Mouse (Mus musculus): ENCODE data around the gene Gtpbp3. TPM values are rescaled to one million over a fixed set of nuclear protein-coding genes. Genes with fewer than 3 reads are reported as not detected.
A peak's percentile ranks its signal among the peaks of the same experiment; 100 is the strongest.

The Gtpbp3 gene
- total and polyA plus RNA-seq, 3 experiments = 16.6 to 20.5 (median 18.4) TPM

DNA sequence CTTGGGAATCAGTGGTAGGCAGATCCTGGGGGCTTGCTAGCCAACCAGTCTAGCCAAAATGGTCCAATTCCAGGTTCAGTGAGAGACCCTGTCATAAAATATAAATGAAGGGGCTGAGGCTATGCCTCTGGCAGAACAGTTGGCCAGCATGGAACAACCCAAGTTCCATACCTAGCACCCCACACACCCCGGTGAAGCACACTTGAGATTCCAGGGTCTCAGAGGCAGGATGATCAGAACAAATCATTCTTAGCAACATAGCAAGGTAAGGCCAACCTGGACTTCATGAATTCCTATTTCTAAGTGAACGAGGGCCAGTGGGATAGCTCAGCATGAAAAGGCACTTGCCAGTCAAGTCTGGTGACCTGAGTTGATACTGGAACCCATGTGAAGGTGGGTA, 20.7 kb upstream of the Gtpbp3 start:
- no peak for DNase-seq
- H3K79me2 ChIP-seq (replicated peaks; ENCODE audit: control insufficient read depth, insufficient read depth, low read length) = peaks cover 3% of the 10 kb centered on the region; the same call in 1 of the 2 replicates
- H3K36me3 ChIP-seq (ENCODE audit: control insufficient read depth, insufficient read depth, low read length) = no peaks in the 10 kb centered on the region
- peaks cover 15% of the 10 kb centered on the region for H3K4me1 ChIP-seq (ENCODE audit: control insufficient read depth, insufficient read depth, low read length)
- H3K27ac ChIP-seq = no peak overlapping the region
- intact Hi-C loops (cut with DNase I) = no loop called here
- H3K27me3 ChIP-seq (ENCODE audit: control insufficient read depth, insufficient read depth, low read length) = no peaks in the 10 kb centered on the region
- 86% methylated on average over 2 of the region's 2 CpGs for WGBS
- no peak overlapping the region for H3K4me3 ChIP-seq
- TF ChIP-seq EP300 (IDR thresholded peaks at IDR 0.05; ENCODE audit: insufficient read depth, low read depth, low read length) = no peak
- TF ChIP-seq POLR2A (IDR thresholded peaks at IDR 0.05; ENCODE audit: insufficient read depth, low read depth, low read length) = no peak
- TF ChIP-seq CTCF (IDR thresholded peaks at IDR 0.05) = no peak
- H3K9ac ChIP-seq (ENCODE audit: low read depth, low read length) = no peak overlapping the region

DNA sequence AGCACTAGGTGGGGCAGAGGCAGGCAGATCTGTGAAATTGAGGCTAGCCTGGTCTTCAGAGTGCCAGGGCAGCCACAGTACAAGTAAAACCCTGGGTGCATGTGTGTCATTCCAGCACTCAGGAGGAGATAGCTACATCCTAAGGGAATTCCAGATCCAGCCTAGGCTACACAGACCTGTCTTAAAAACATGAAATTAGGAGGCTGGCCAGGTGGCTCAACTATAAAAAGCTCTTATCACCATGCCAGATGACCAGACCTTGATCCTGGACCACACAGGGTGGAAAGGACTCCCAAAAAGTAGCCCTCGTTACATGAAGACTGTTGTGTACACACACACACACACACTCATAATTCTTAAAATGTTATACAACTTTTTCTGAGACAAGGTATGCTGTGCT, 19.9 kb upstream of the Gtpbp3 start:
- peaks cover 3% of the 10 kb centered on the region; the same call in 1 of the 2 replicates for H3K79me2 ChIP-seq (replicated peaks; ENCODE audit: control insufficient read depth, insufficient read depth, low read length)
- TF ChIP-seq EP300 (IDR thresholded peaks at IDR 0.05; ENCODE audit: insufficient read depth, low read depth, low read length) (no peak), POLR2A (IDR thresholded peaks at IDR 0.05; ENCODE audit: insufficient read depth, low read depth, low read length) (no peak), CTCF (IDR thresholded peaks at IDR 0.05) (no peak)
- WGBS = 86% methylated on average over 1 of the region's 1 CpGs
- H3K4me1 ChIP-seq (ENCODE audit: control insufficient read depth, insufficient read depth, low read length) = peaks cover 11% of the 10 kb centered on the region
- intact Hi-C loops (cut with DNase I) = no loop called here
- H3K36me3 ChIP-seq (ENCODE audit: control insufficient read depth, insufficient read depth, low read length) = no peaks in the 10 kb centered on the region
- no peak overlapping the region for H3K27ac ChIP-seq
- no peak overlapping the region for H3K9ac ChIP-seq (ENCODE audit: low read depth, low read length)
- no peak overlapping the region for H3K4me3 ChIP-seq
- H3K27me3 ChIP-seq (ENCODE audit: control insufficient read depth, insufficient read depth, low read length) = no peaks in the 10 kb centered on the region
- no peak for DNase-seq

DNA sequence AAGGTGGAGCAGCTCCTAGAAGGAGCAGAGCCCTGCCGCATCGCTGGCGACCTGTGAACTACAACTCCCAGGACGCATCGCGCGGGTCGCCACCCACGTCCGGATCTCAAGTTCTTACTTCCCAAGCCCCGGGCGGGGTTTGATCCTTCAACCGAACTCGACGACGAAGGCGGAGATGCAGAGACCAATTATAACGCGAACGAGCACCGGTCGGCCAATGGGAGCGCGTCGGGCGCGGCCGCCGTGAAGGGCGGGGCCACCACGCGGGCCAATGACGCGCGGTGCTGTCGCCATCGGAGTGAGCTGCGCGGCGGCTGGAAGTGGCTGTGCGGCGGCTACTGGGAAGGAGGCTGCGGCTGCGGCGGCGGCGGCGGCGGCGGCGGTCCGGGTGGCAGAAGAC, 19.0 kb upstream of the Gtpbp3 start, which contains the start of gene Dda1:
Dda1 (plus strand) TSS at position 284 of the 400 bp plus-strand sequence.
- H3K79me2 ChIP-seq (replicated peaks; ENCODE audit: control insufficient read depth, insufficient read depth, low read length) = peaks cover 3% of the 10 kb centered on the region; the same call in 1 of the 2 replicates
- WGBS = under 1% methylated on average over 43 of the region's 52 CpGs
- peak; percentile 94 to 99 for DNase-seq
- H3K4me1 ChIP-seq (ENCODE audit: control insufficient read depth, insufficient read depth, low read length) = peaks cover 8% of the 10 kb centered on the region
- peak within 1 kb of the TSS; percentile 87 for H3K27ac ChIP-seq
- peak within 1 kb of the TSS; percentile 89 for H3K9ac ChIP-seq (ENCODE audit: low read depth, low read length)
- H3K27me3 ChIP-seq (ENCODE audit: control insufficient read depth, insufficient read depth, low read length) = no peaks in the 10 kb centered on the region
- no peaks in the 10 kb centered on the region for H3K36me3 ChIP-seq (ENCODE audit: control insufficient read depth, insufficient read depth, low read length)
- intact Hi-C loops (cut with DNase I) = no loop called here
- TF ChIP-seq CTCF (IDR thresholded peaks at IDR 0.05) (no peak), POLR2A (IDR thresholded peaks at IDR 0.05; ENCODE audit: insufficient read depth, low read depth, low read length) (peak; percentile 54; the same call in 1 of the 2 replicates)
- peak within 1 kb of the TSS; percentile 79 for H3K4me3 ChIP-seq

DNA sequence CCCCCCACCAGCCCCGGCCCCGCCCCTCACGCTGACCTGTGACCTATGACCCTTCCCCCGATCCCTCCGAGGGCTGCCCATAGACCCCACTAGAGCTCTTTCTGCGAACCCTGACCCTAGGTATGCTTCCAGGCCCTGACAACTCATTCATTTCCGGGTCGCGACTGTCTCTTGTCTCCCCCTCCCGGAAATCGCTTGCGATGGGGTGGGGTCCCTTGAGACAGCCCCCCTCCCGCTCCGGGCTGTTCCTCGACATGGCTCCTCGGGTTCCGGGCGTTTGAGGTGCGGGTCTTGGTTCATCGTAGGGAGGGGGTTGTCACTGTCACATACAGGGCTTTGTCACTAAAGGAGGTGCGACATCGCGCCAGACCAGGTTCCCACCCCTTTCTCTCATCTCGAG, 18.5 kb upstream of the Gtpbp3 start:
- H3K27ac ChIP-seq = peak overlapping the region; percentile 87
- H3K4me3 ChIP-seq = peak overlapping the region; percentile 79
- H3K4me1 ChIP-seq (ENCODE audit: control insufficient read depth, insufficient read depth, low read length) = peaks cover 7% of the 10 kb centered on the region
- intact Hi-C loops (cut with DNase I) = no loop called here
- WGBS = under 1% methylated on average over 24 of the region's 24 CpGs
- TF ChIP-seq POLR2A (IDR thresholded peaks at IDR 0.05; ENCODE audit: insufficient read depth, low read depth, low read length) = no peak
- TF ChIP-seq EP300 (IDR thresholded peaks at IDR 0.05; ENCODE audit: insufficient read depth, low read depth, low read length) = no peak
- no peak for TF ChIP-seq CTCF (IDR thresholded peaks at IDR 0.05)
- H3K36me3 ChIP-seq (ENCODE audit: control insufficient read depth, insufficient read depth, low read length) = no peaks in the 10 kb centered on the region
- H3K79me2 ChIP-seq (replicated peaks; ENCODE audit: control insufficient read depth, insufficient read depth, low read length) = peaks cover 3% of the 10 kb centered on the region; the same call in 1 of the 2 replicates
- peak overlapping the region; percentile 89 for H3K9ac ChIP-seq (ENCODE audit: low read depth, low read length)
- H3K27me3 ChIP-seq (ENCODE audit: control insufficient read depth, insufficient read depth, low read length) = no peaks in the 10 kb centered on the region
- DNase-seq = peak in 1 of 2 experiments; percentile 61

DNA sequence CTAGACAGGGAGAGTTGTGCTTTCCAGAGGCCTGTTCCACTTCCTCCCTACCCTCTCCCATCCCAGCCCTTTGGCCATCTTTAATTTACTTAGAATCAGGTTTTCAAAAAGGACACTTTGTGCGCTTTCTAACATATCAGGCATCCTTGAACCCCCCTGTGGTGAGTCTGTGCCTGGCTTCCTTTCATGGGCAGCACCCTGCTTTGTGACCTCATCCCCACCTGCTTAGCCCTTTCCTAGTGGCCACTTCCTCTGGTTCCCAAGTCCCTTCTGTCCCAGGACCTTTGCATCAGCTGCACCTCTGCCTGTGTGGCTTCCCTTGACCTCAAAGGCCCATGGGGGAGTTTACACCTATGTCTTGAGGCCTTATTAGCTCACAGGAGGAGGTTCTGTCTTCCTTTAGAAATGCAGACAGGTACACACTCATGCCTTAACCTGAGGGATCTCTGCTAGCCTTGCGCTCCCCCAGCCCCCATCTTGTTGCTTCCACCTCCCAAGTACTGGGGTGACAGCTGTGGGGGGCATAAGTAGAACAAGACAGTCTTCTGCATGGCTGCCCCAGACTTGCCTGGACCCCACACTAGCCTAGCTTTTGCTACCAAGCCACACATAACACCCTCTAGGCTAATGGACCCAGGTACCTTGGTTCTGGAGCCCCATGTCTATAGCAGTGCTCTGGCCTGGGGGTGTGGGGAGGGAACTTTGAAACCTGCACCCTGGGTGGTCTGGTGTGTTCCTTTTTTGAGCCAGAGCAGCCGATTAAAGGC, 17.6 kb upstream of the Gtpbp3 start:
- peaks cover 3% of the 10 kb centered on the region; the same call in 1 of the 2 replicates for H3K79me2 ChIP-seq (replicated peaks; ENCODE audit: control insufficient read depth, insufficient read depth, low read length)
- peak overlapping the region; percentile 79; the same call in 1 of the 2 replicates for H3K4me3 ChIP-seq
- no peak for DNase-seq
- H3K9ac ChIP-seq (ENCODE audit: low read depth, low read length) = peak overlapping the region; percentile 89; the same call in 1 of the 2 replicates
- H3K27ac ChIP-seq = no peak overlapping the region
- TF ChIP-seq POLR2A (IDR thresholded peaks at IDR 0.05; ENCODE audit: insufficient read depth, low read depth, low read length) = no peak
- 85% methylated on average over 3 of the region's 3 CpGs for WGBS
- no peaks in the 10 kb centered on the region for H3K27me3 ChIP-seq (ENCODE audit: control insufficient read depth, insufficient read depth, low read length)
- intact Hi-C loops (cut with DNase I) = no loop called here
- no peaks in the 10 kb centered on the region for H3K36me3 ChIP-seq (ENCODE audit: control insufficient read depth, insufficient read depth, low read length)
- H3K4me1 ChIP-seq (ENCODE audit: control insufficient read depth, insufficient read depth, low read length) = peaks cover 7% of the 10 kb centered on the region

DNA sequence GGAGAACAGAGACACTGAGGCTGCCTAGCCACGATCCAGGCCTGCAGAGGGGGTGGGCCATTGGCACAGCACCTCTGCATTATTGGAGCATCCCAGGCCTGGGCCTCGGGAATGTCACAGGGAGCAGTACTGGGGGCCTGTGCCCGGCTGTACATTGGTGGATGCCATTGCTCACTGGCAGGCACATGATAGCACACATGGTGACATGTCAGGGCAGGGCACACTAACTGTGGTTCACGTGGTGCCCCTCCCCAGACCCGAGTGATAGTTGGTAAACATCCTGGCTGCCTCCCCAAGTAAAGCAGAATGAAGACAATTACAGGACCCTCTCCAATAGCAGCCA, 17.0 kb upstream of the Gtpbp3 start:
- TF ChIP-seq EP300 (IDR thresholded peaks at IDR 0.05; ENCODE audit: insufficient read depth, low read depth, low read length) (no peak), POLR2A (IDR thresholded peaks at IDR 0.05; ENCODE audit: insufficient read depth, low read depth, low read length) (no peak)
- Histone ChIP-seq H3K4me1 (ENCODE audit: control insufficient read depth, insufficient read depth, low read length) (peaks cover 9% of the 10 kb centered on the region), H3K9ac (ENCODE audit: low read depth, low read length) (no peak overlapping the region), H3K27ac (no peak overlapping the region), H3K79me2 (replicated peaks; ENCODE audit: control insufficient read depth, insufficient read depth, low read length) (peaks cover 3% of the 10 kb centered on the region; the same call in 1 of the 2 replicates), H3K27me3 (ENCODE audit: control insufficient read depth, insufficient read depth, low read length) (no peaks in the 10 kb centered on the region), H3K36me3 (ENCODE audit: control insufficient read depth, insufficient read depth, low read length) (no peaks in the 10 kb centered on the region), H3K4me3 (no peak overlapping the region)
- WGBS = 70% methylated on average over 5 of the region's 5 CpGs
- intact Hi-C loops (cut with DNase I) = no loop called here
- no peak for DNase-seq
